Mouse (Mus musculus): ENCODE results near the gene Lyz2. TPM values are rescaled to one million over a fixed set of nuclear protein-coding genes. Genes with fewer than 3 reads are reported as not detected.
"Not testable (repeated sequence)": the region's sequence is repeated elsewhere in the genome, so short reads cannot be mapped to it uniquely, and the experiment has no call there.

The Lyz2 gene
- total RNA-seq, 2 experiments from 2014 or later: 47.6 to 56.3 TPM

GRCm38 (mm10) chr10:117285584-117285983 is 3.5 kb upstream of the Lyz2 start:
- DNase-seq (ENCODE audit: low spot score in 2 of 2): not testable (repeated sequence)

- no peak for DNase-seq (ENCODE audit: low spot score in 2 of 2)
These were observed 2.7 kb upstream of the Lyz2 start for GRCm38 (mm10) chr10:117284578-117285520.

GRCm38 (mm10) chr10:117283871-117284577 is 1.9 kb upstream of the Lyz2 start:
- DNase-seq (ENCODE audit: low spot score in 2 of 2): no peak

GRCm38 (mm10) chr10:117283196-117283595 is 1.1 kb upstream of the Lyz2 start:
- not testable (repeated sequence) for DNase-seq (ENCODE audit: low spot score in 2 of 2)

GRCm38 (mm10) chr10:117282551-117282950 is 430 bp upstream of the Lyz2 start:
- DNase-seq (ENCODE audit: low spot score in 2 of 2): no peak

GRCm38 (mm10) chr10:117281381-117281920 is 670 bp downstream of the Lyz2 start:
- no peak for DNase-seq (ENCODE audit: low spot score in 2 of 2)

GRCm38 (mm10) chr10:117280000-117280399 is 2.1 kb downstream of the Lyz2 start:
- no peak for DNase-seq (ENCODE audit: low spot score in 2 of 2)

- DNase-seq (ENCODE audit: low spot score in 2 of 2): not testable (repeated sequence)
These were observed 3.6 kb downstream of the Lyz2 start for GRCm38 (mm10) chr10:117278510-117278909.

- DNase-seq (ENCODE audit: low spot score in 2 of 2): not testable (repeated sequence)
These were observed 4.3 kb downstream of the Lyz2 start for GRCm38 (mm10) chr10:117277779-117278178.

- DNase-seq (ENCODE audit: low spot score in 2 of 2): no peak
These were observed 6.3 kb downstream of the Lyz2 start for GRCm38 (mm10) chr10:117275681-117276369.

GRCm38 (mm10) chr10:117274645-117275044 is 7.5 kb downstream of the Lyz2 start:
- not testable (repeated sequence) for DNase-seq (ENCODE audit: low spot score in 2 of 2)

GRCm38 (mm10) chr10:117272023-117272422 is 10.1 kb downstream of the Lyz2 start:
- DNase-seq (ENCODE audit: low spot score in 2 of 2): no peak

- no peak for DNase-seq (ENCODE audit: low spot score in 2 of 2)
These were observed 22.3 kb downstream of the Lyz2 start for GRCm38 (mm10) chr10:117259870-117260269.

GRCm38 (mm10) chr10:117238603-117239002 is 43.5 kb downstream of the Lyz2 start, which contains the start of gene 9530003J23Rik:
TSS of gene 9530003J23Rik (minus strand) at chr10:117238703.
- no peak for DNase-seq (ENCODE audit: low spot score in 2 of 2)

GRCm38 (mm10) chr10:117235866-117236265 is 46.3 kb downstream of the Lyz2 start:
- DNase-seq (ENCODE audit: low spot score in 2 of 2): no peak

- no peak for DNase-seq (ENCODE audit: low spot score in 2 of 2)
These were observed 47.3 kb downstream of the Lyz2 start for GRCm38 (mm10) chr10:117234825-117235224.

- no peak for DNase-seq (ENCODE audit: low spot score in 2 of 2)
These were observed 52.3 kb downstream of the Lyz2 start for GRCm38 (mm10) chr10:117229826-117230225.
